Comparison of ENCODE assay signal across 8 mouse cellular contexts in genomic region chr3:27689149-27689865, GRCm38 (mm10). TPM values are rescaled to one million over a fixed set of nuclear protein-coding genes. Genes with fewer than 3 reads are reported as not detected.
DNase-seq lines count a peak whose midpoint lies in the region; ATAC-seq lines count a peak whose summit lies in the region.

No protein-coding gene starts in this region.

- DNase-seq in kidney, adult 9 months, result peak; percentile 49
- DNase-seq in kidney, adult 11 months, result no peak
- peak; percentile 83 for DNase-seq in adrenal gland, postnatal 25 days
- peak; percentile 69 for DNase-seq in kidney, postnatal 14 days
- no peak for DNase-seq in left cerebral cortex, adult 8-10 months (ENCODE audit: low spot score in 2 of 2)

- peak; percentile 63 for ATAC-seq in granulocyte monocyte progenitor cell, adult 5-6 weeks (replicated peaks; ENCODE audit: poor library complexity, severe bottlenecking)
- peak; percentile 70 for ATAC-seq in megakaryocyte progenitor cell, adult 5-6 weeks (replicated peaks; ENCODE audit: poor library complexity)
- no peak for ATAC-seq in frontal cortex, adult (ENCODE audit: low TSS enrichment)

RNA-seq across cellular contexts. Expression of gene Fndc3b, which starts 21.8 kb away (rescaled TPM):
- 107 and 113 TPM in 2 replicates for total RNA-seq in adrenal gland, postnatal 25 days (2021)
- total RNA-seq in granulocyte monocyte progenitor cell, adult 5-6 weeks (2014; fragmentation: Nextera tagmentation), result 48.8 and 58.5 TPM in 2 replicates
- total RNA-seq in granulocyte monocyte progenitor cell, adult 5-6 weeks (2017), result 21.3 and 24.0 TPM in 2 replicates
- total RNA-seq in megakaryocyte progenitor cell, adult 5-6 weeks (2015), result 37.6 and 40.6 TPM in 2 replicates
- total RNA-seq in megakaryocyte progenitor cell, adult 5-6 weeks (2017), result 14.2 and 15.0 TPM in 2 replicates
- total RNA-seq in left cerebral cortex, adult 8-10 months (2022), result 10 to 100 TPM; 16.6 to 27.2 (median 26.0) TPM

Comparison
In these comparisons a context has a peak if more than half of its experiments do, and no peak if none do; other contexts are left out.
1. DNase-seq: peak in kidney, adult 9 months (single experiment), adrenal gland, postnatal 25 days (single experiment) and kidney, postnatal 14 days (single experiment); none in kidney, adult 11 months (single experiment) and left cerebral cortex, adult 8-10 months (0 of 2).